Mouse (Mus musculus) hematopoietic multipotent progenitor cell, adult 10-12 weeks (in vitro differentiated cells): ENCODE data around the gene Gnl1. TPM values are rescaled to one million over a fixed set of nuclear protein-coding genes. Genes with fewer than 3 reads are reported as not detected.

Experiments
- polyA plus RNA-seq: library from polyadenylated mRNA; stranded (reverse); fragments of >175 nt; gene quantifications from 2 replicates; pipeline ENCODE4 v1.2.3, GENCODE M21; 2012; ENCODE audit warnings: low replicate concordance

Gene Gnl1
- polyA plus RNA-seq = 75.2 and 143 TPM in 2 replicates

DNA sequence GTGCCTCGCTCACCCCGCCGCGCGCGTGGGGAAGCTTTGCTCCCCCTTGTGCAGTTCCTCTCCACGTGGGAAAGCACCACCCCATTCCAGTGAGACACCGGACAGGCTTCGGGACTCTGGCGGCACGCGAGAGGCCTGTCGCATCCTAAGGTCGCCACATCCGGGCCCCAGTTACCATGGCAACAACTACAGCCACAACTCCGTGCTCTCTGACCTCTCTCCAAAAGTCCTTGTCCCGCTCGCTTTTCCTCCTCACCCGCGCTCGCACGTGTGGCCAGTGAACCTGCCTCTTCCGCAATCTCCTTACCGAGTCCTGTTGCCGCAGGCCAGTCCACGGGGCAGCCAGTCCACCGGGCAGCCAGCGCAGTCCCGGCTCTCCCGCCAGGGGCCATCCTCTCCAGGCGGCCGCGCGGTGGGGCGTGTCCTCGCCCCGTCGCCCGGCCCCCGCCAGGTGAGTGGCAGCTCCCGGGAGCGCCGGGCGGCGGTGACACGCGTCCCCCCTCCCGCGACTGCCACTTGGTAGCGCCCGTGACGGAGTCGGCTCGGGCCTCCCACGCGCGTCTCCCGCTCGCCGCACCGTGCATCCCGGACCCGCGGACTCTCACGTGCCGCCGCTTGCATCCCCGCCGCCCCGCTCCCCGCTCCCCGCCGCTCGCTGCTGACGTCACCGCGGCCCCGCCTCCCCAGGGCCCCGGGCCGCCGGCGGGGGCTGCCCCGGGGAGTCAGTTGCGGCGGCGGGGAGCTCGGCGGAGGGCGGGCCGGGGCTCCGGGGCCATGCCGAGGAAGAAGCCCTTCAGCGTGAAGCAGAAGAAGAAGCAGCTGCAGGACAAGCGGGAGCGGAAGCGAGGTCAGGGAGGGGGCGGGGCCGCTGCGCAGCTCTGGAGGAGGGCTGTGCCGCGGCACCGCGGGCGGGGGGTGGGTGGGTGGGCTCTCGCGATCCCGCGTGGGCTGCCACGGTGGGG, at the start of gene Gnl1, which contains the start of gene Prr3:
Gene Gnl1, plus strand, starts transcription at position 451 of the 962 bp plus-strand sequence.
Gene Prr3, minus strand, starts transcription at position 836 of the 962 bp plus-strand sequence.

DNA sequence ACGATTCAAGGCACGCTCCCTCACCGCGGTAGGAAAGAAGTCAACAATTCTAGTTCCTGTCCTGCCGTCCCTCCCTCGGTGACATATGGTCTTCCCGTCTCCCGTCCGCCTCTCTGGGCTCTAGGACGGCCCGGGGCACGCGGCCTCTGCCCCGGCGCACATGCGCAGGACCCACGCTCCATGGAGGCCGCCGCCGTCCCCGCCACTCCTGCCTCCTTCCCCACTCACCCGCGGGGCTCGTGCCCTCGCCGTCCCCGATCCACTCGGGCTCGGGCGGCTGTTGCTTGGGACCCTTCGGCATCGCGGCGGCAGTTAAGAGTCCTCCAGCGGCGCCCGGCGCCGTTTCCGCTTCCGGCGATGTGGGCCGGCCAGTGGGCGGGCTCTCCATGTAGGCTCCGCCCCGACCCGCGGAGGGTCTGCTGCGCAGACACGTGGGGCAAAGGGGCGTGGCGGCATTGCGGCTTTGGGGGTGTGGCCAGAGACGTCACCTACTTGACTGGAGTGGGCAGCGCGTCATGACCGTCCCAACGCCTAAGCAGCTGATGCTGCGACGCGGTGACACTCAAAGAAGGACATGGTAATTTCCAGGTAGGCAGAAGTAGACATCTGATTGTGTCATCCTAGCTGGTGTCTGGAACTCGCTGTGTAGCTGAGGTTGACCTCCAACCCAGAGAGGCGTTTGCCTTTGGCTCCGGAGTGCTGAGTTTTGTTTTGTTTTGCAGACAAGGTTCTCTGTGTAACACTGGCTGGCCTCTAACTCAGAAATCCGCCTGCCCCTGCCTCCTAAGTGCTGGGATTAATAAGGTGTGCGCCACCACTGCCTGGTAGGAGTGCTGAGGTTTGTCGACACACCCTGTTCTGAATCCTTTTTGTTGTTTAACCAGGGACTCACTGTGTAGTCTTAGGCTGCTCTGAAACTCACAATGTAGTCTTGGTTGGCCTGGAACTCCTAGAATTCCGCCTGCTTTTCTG, 9.9 kb upstream of the Gnl1 start, which contains the start of gene Abcf1:
Gene Abcf1, minus strand, starts transcription at position 344 of the 972 bp plus-strand sequence.

DNA sequence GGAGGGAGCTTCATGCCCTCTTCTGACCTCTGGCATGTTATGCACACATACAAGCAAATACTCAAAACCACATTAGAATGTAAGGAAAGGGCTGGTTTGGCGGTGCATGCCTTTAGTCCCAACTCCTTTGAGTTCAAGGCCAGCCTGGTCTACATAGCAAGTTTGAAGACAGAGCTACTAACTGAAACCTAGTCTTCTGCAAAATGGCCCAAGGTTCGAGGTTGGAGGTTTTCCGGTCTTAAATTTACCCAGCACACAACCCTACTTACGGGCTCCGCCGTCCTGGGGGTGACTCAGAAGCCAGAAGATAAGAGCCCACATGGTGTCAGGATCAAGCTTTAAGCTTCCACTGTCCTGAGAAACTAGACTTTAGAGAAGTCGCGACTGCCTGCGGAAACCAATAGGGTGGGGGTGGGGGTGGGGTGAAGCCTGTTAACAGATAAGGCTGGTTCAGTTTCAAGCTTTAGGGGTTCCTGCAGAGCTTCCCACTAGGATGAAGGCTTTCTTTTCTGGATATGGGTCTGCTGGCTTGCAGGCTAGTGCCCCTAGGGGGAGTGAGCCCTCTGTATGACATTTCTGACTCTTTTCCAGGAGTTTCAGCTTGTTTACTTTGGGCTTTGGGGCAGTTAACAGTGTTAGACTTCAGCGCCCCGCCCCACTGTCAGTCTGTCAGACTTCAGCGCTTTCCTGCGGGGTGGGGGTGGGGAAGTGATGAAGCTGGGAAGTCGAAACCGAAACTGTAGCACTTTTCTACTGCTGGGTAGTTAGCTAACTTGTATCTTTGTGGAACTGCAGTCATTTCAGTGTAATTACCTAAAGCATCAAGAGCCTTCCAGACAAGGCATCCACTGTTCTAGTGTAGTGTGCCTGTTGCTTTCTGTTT, 40.8 kb downstream of the Gnl1 start, which contains the start of gene H2-T24:
Gene H2-T24, minus strand, starts transcription at position 370 of the 883 bp plus-strand sequence.

DNA sequence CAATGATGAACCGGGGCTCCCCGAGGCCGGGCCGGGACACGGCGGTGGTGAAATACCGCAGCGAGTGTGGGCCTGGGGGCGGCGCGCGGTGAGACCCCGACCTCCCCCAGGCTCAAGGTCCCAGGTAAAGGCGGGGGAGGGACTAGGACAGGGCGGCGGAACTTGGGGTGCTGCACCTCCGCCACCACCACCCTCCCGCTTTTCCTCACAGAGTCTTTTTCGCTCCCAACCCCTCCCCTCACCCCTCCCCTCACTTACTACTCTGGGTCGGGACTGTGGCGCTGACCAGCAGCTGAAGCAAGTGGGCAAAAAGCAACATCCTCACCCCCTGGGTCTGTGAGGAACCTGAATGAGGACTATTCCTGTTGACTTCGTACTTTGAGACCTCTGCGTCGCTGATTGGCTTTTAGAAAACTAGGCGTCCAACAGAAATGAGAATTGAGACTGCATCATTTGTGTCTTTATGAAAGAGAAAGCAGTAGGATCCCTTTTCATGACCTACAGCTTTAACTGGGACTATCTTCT, 52.8 kb downstream of the Gnl1 start, which contains the start of gene H2-T23:
Gene H2-T23, minus strand, starts transcription at position 505 of the 525 bp plus-strand sequence.

Other genes with a start within 250 kb of the Gnl1 start
- gene Ier3, start 158.2 kb upstream of the Gnl1 start, polyA plus RNA-seq = 8.4 and 14.3 TPM in 2 replicates
- 36.3 and 38.3 TPM in 2 replicates for gene Flot1, start 156.6 kb upstream of the Gnl1 start, polyA plus RNA-seq
- gene Tubb5, start 141.5 kb upstream of the Gnl1 start, polyA plus RNA-seq = 31.4 and 191 TPM in 2 replicates
- gene Mdc1, start 138.3 kb upstream of the Gnl1 start, polyA plus RNA-seq = 12.5 and 21.7 TPM in 2 replicates
- 23.3 and 52.1 TPM in 2 replicates for gene Nrm, start 118.5 kb upstream of the Gnl1 start, polyA plus RNA-seq
- 342 and 589 TPM in 2 replicates for gene Ppp1r18, start 114.3 kb upstream of the Gnl1 start, polyA plus RNA-seq
- gene Dhx16, start 100.0 kb upstream of the Gnl1 start, polyA plus RNA-seq = 46.8 and 73.3 TPM in 2 replicates
- gene 2310061I04Rik, start 82.4 kb upstream of the Gnl1 start, polyA plus RNA-seq = 119 and 299 TPM in 2 replicates
- 39.1 and 85.8 TPM in 2 replicates for gene Atat1, start 69.8 kb upstream of the Gnl1 start, polyA plus RNA-seq
- 4.0 and 5.1 TPM in 2 replicates for gene Mrps18b, start 63.5 kb upstream of the Gnl1 start, polyA plus RNA-seq
- 36.3 and 53.1 TPM in 2 replicates for gene Ppp1r10, start 63.4 kb upstream of the Gnl1 start, polyA plus RNA-seq
- gene Abcf1, start 10.1 kb upstream of the Gnl1 start, polyA plus RNA-seq = 54.6 and 83.7 TPM in 2 replicates
- 21.6 and 33.3 TPM in 2 replicates for gene Prr3, start 385 bp downstream of the Gnl1 start, polyA plus RNA-seq
- 12.6 and 22.5 TPM in 2 replicates for gene H2-T24, start 40.7 kb downstream of the Gnl1 start, polyA plus RNA-seq
- 321 and 328 TPM in 2 replicates for gene H2-T23, start 53.0 kb downstream of the Gnl1 start, polyA plus RNA-seq
- 38.3 and 49.1 TPM in 2 replicates for gene H2-T22, start 62.9 kb downstream of the Gnl1 start, polyA plus RNA-seq
- 0.27 and 0.30 TPM in 2 replicates for gene Gm6034, start 63.1 kb downstream of the Gnl1 start, polyA plus RNA-seq
- 151 and 155 TPM in 2 replicates for gene Gm11127, start 78.5 kb downstream of the Gnl1 start, polyA plus RNA-seq
- 0.27 and 0.35 TPM in 2 replicates for gene Gm19684, start 141.8 kb downstream of the Gnl1 start, polyA plus RNA-seq
- 0.76 and 2.1 TPM in 2 replicates for gene Gm7030, start 149.6 kb downstream of the Gnl1 start, polyA plus RNA-seq
- gene Gm8909, start 188.7 kb downstream of the Gnl1 start, polyA plus RNA-seq = 0.31 and 0.48 TPM in 2 replicates
- 0.16 and 0.17 TPM in 2 replicates for gene H2-T3, start 210.4 kb downstream of the Gnl1 start, polyA plus RNA-seq